Mouse (Mus musculus): ENCODE results near the gene Nprl3. TPM values are rescaled to one million over a fixed set of nuclear protein-coding genes. Genes with fewer than 3 reads are reported as not detected.

The Nprl3 gene
- polyA plus RNA-seq (2014; fragmentation: Illumina TruSeq; extraction: RNeasy Lipid Tissue Mini Kit (QIAGEN cat#74804); ENCODE audit: low read depth, low replicate concordance), result 28.0 TPM

GRCm38 (mm10) chr11:32267188-32267884, at the start of gene Nprl3:
TSS of gene Nprl3 (minus strand) at chr11:32267707.

GRCm38 (mm10) chr11:32299865-32300264, 32.4 kb upstream of the Nprl3 start, which contains the start of gene Hbq1a:
TSS of gene Hbq1a (plus strand) at chr11:32300069.

GRCm38 (mm10) chr11:32296203-32296602, 28.7 kb upstream of the Nprl3 start, which contains the start of gene Hba-a2:
TSS of gene Hba-a2 (plus strand) at chr11:32296489.

GRCm38 (mm10) chr11:32286695-32287492, 19.4 kb upstream of the Nprl3 start, which contains the start of gene Hbq1b:
TSS of gene Hbq1b (plus strand) at chr11:32286965.

GRCm38 (mm10) chr11:32283091-32283777, 15.7 kb upstream of the Nprl3 start, which contains the start of gene Hba-a1:
TSS of gene Hba-a1 (plus strand) at chr11:32283511.

GRCm38 (mm10) chr11:32276347-32276746, 8.8 kb upstream of the Nprl3 start, which contains the start of gene Hba-x:
TSS of gene Hba-x (plus strand) at chr11:32276400.

GRCm38 (mm10) chr11:32226124-32226871, 41.2 kb downstream of the Nprl3 start, which contains the start of gene Mpg:
TSS of gene Mpg (plus strand) at chr11:32226505.

GRCm38 (mm10) chr11:32221951-32222409, 45.5 kb downstream of the Nprl3 start, which contains the start of gene Rhbdf1:
TSS of gene Rhbdf1 (minus strand) at chr11:32222300.

GRCm38 (mm10) chr11:32205058-32205873, 62.2 kb downstream of the Nprl3 start, which contains the start of gene Snrnp25:
TSS of gene Snrnp25 (plus strand) at chr11:32205415.

GRCm38 (mm10) chr11:32200075-32200601, 67.4 kb downstream of the Nprl3 start, which contains the start of gene Il9r:
TSS of gene Il9r (minus strand) at chr11:32200279.

Other genes starting within 250 kb of the Nprl3 start
- not detected for gene Il9r, start 67.4 kb downstream of the Nprl3 start, polyA plus RNA-seq (2014; fragmentation: Illumina TruSeq; extraction: RNeasy Lipid Tissue Mini Kit (QIAGEN cat#74804); ENCODE audit: low read depth, low replicate concordance)
- gene Snrnp25, start 62.3 kb downstream of the Nprl3 start, polyA plus RNA-seq (2014; fragmentation: Illumina TruSeq; extraction: RNeasy Lipid Tissue Mini Kit (QIAGEN cat#74804); ENCODE audit: low read depth, low replicate concordance), result 9.2 TPM
- gene Rhbdf1, start 45.4 kb downstream of the Nprl3 start, polyA plus RNA-seq (2014; fragmentation: Illumina TruSeq; extraction: RNeasy Lipid Tissue Mini Kit (QIAGEN cat#74804); ENCODE audit: low read depth, low replicate concordance), result 29.6 TPM
- gene Mpg, start 41.2 kb downstream of the Nprl3 start, polyA plus RNA-seq (2014; fragmentation: Illumina TruSeq; extraction: RNeasy Lipid Tissue Mini Kit (QIAGEN cat#74804); ENCODE audit: low read depth, low replicate concordance), result 8.1 TPM
- not detected for gene Hba-x, start 8.7 kb upstream of the Nprl3 start, polyA plus RNA-seq (2014; fragmentation: Illumina TruSeq; extraction: RNeasy Lipid Tissue Mini Kit (QIAGEN cat#74804); ENCODE audit: low read depth, low replicate concordance)
- gene Hba-a1, start 15.8 kb upstream of the Nprl3 start, polyA plus RNA-seq (2014; fragmentation: Illumina TruSeq; extraction: RNeasy Lipid Tissue Mini Kit (QIAGEN cat#74804); ENCODE audit: low read depth, low replicate concordance), result 2,402 TPM
- gene Hbq1b, start 19.3 kb upstream of the Nprl3 start, polyA plus RNA-seq (2014; fragmentation: Illumina TruSeq; extraction: RNeasy Lipid Tissue Mini Kit (QIAGEN cat#74804); ENCODE audit: low read depth, low replicate concordance), result not detected
- gene Hba-a2, start 28.8 kb upstream of the Nprl3 start, polyA plus RNA-seq (2014; fragmentation: Illumina TruSeq; extraction: RNeasy Lipid Tissue Mini Kit (QIAGEN cat#74804); ENCODE audit: low read depth, low replicate concordance), result 4,849 TPM
- gene Hbq1a, start 32.4 kb upstream of the Nprl3 start, polyA plus RNA-seq (2014; fragmentation: Illumina TruSeq; extraction: RNeasy Lipid Tissue Mini Kit (QIAGEN cat#74804); ENCODE audit: low read depth, low replicate concordance), result 1.3 TPM
- gene Sh3pxd2b, start 80.1 kb upstream of the Nprl3 start, polyA plus RNA-seq (2014; fragmentation: Illumina TruSeq; extraction: RNeasy Lipid Tissue Mini Kit (QIAGEN cat#74804); ENCODE audit: low read depth, low replicate concordance), result 4.0 TPM
- 5.8 TPM for gene Ubtd2, start 187.7 kb upstream of the Nprl3 start, polyA plus RNA-seq (2014; fragmentation: Illumina TruSeq; extraction: RNeasy Lipid Tissue Mini Kit (QIAGEN cat#74804); ENCODE audit: low read depth, low replicate concordance)

Data from heart, adult 10 weeks (tissue).